Comparison of ENCODE assay signal across 17 mouse cellular contexts in genomic region chr1:164412906-164413305, GRCm38 (mm10).
"Had no signal": no experiment of that assay in that cellular context is flagged by ENCODE, and none has a peak within 500 bp of the region (broad histone marks: within the 10 kb centered on the region; RNA-seq: fewer than 3 reads in every experiment).

No protein-coding gene starts in this region.

- H3K9me3 ChIP-seq: limb, embryonic 12.5 days; limb, embryonic 15.5 days; midbrain, embryonic 10.5 days; midbrain, embryonic 15.5 days; neural tube, embryonic 13.5 days had no signal

- H3K36me3 ChIP-seq: midbrain, embryonic 15.5 days had no signal

- H3K4me2 ChIP-seq: limb, embryonic 12.5 days; limb, embryonic 15.5 days; liver, embryonic 11.5 days; lung, embryonic 14.5 days; midbrain, embryonic 15.5 days; neural tube, embryonic 13.5 days had no signal

- H3K27me3 ChIP-seq: limb, embryonic 12.5 days; limb, embryonic 15.5 days; midbrain, embryonic 15.5 days; neural tube, embryonic 13.5 days had no signal

- DNase-seq: kidney, adult 18-20 months; layer of hippocampus, postnatal 36 days; left cerebral cortex, postnatal 4 days; liver, postnatal 0 days; retina, postnatal 1 day; right cerebral cortex, postnatal 25 days; thymus, adult 18-20 months had no signal

- H3K27ac ChIP-seq: left cerebral cortex, adult 2 months; limb, embryonic 12.5 days; limb, embryonic 15.5 days; liver, embryonic 14.5 days; macrophage; midbrain, embryonic 10.5 days; midbrain, embryonic 15.5 days; neural tube, embryonic 13.5 days had no signal

- H3K9ac ChIP-seq: limb, embryonic 12.5 days; limb, embryonic 15.5 days; liver, embryonic 14.5 days; liver, postnatal 0 days; lung, embryonic 14.5 days; midbrain, embryonic 15.5 days; neural tube, embryonic 13.5 days had no signal

- H3K4me3 ChIP-seq: left cerebral cortex, adult 2 months; limb, embryonic 12.5 days; limb, embryonic 15.5 days; midbrain, embryonic 10.5 days; midbrain, embryonic 15.5 days; neural tube, embryonic 13.5 days had no signal

- ATAC-seq: liver, postnatal 0 days; midbrain, embryonic 15.5 days had no signal

- H3K4me1 ChIP-seq: limb, embryonic 12.5 days; limb, embryonic 15.5 days; midbrain, embryonic 10.5 days; midbrain, embryonic 15.5 days had no signal
